Mouse (Mus musculus) lung, postnatal 0 days (tissue): ENCODE measurements around the gene Gaa. TPM values are rescaled to one million over a fixed set of nuclear protein-coding genes. Genes with fewer than 3 reads are reported as not detected.
A peak's percentile ranks its signal among the peaks of the same experiment; 100 is the strongest.

Source experiments
- ATAC-seq: fragments of 200-750 bp; cut with Nextera tagmentation; 2 replicates; pipeline ENCODE4 v1.8.0; 2017; ENCODE audit warnings: moderate library complexity
- DNase-seq: peaks from one replicate; pipeline ENCODE4 v3.0.0-alpha.2; 2016; ENCODE audit warnings: low spot score
- H3K27ac ChIP-seq: fragments of 300-500 bp; sonication (generic); 2 replicates; pipeline ENCODE4 v1.5.1; 2014; ENCODE audit warnings: antibody characterized with exemption, mild to moderate bottlenecking, low read length, mixed read lengths
- H3K27me3 ChIP-seq: fragments of 300-500 bp; sonication (generic); replicated peaks from 2 replicates; pipeline ENCODE4 v1.6.1; 2014; ENCODE audit warnings: low read length, mixed read lengths; ENCODE audit not compliant: insufficient read depth
- H3K36me3 ChIP-seq: fragments of 300-500 bp; sonication (generic); 2 replicates; pipeline ENCODE4 v1.6.1; 2014; ENCODE audit warnings: low read length, mixed read lengths; ENCODE audit not compliant: insufficient read depth
- H3K4me1 ChIP-seq: fragments of 300-500 bp; sonication (generic); 2 replicates; pipeline ENCODE4 v1.6.1; 2014; ENCODE audit warnings: antibody characterized with exemption, low read depth, low read length, mixed read lengths; ENCODE audit not compliant: insufficient read depth
- H3K4me2 ChIP-seq: fragments of 300-500 bp; sonication (generic); replicated peaks from 2 replicates; pipeline ENCODE4 v1.6.1; 2014; ENCODE audit warnings: low read depth, mild to moderate bottlenecking, low read length, moderate library complexity, mixed read lengths
- H3K4me3 ChIP-seq: fragments of 300-500 bp; sonication (generic); 2 replicates; pipeline ENCODE4 v1.5.1; 2014; ENCODE audit warnings: low read depth, low read length
- H3K9ac ChIP-seq: fragments of 300-500 bp; sonication (generic); replicated peaks from 2 replicates; pipeline ENCODE4 v1.6.1; 2014; ENCODE audit warnings: low read depth, mild to moderate bottlenecking
- H3K9me3 ChIP-seq: fragments of 300-500 bp; sonication (generic); 2 replicates; pipeline ENCODE4 v1.6.1; 2016; ENCODE audit warnings: low read length, mixed read lengths
- CTCF ChIP-seq: IDR thresholded peaks from 2 replicates; pipeline ENCODE4 v1.5.1; 2016; ENCODE audit warnings: antibody characterized with exemption, mild to moderate bottlenecking
- EP300 ChIP-seq: IDR thresholded peaks from 2 replicates; pipeline ENCODE4 v1.6.1; 2016; ENCODE audit warnings: antibody characterized with exemption, mild to moderate bottlenecking, control low read depth
- WGBS: fragments of 180-500 bp; shearing (Covaris S2); extraction: QIAGEN DNeasy Blood & Tissue Kit; methylation state at CpG from one replicate; pipeline ENCODE4 v1.1.7; 2014; 5-methylcytosine and 5-hydroxymethylcytosine counted together
- polyA plus RNA-seq: library from polyadenylated mRNA; unstranded; fragments of >200 nt; fragmentation: Nextera tagmentation; extraction: Ambion mirVana; gene quantifications from 2 replicates; pipeline ENCODE4 v1.2.1, GENCODE M21; 2015

Gene Gaa
- polyA plus RNA-seq, 1 experiment from 2014 or later, result 45.1 TPM

DNA sequence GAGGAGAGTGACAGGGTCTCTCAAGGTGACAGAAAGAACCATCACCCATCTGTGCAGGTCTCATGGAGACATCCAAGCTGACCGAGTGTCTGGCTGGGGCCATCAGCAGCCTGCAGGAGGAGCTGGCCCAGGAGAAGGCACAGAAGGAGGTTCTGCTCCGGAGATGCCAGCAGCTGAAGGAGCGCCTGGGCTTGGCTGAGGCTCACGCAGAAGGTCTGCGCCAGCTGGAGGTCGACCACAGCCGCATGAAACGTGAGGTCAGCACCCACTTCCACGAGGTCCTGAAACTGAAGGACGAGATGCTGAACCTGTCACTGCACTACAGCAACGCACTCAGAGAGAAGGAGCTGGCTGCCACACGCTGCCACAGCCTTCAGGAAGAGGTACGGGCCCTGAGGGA lies 54.8 kb downstream of the Gaa start:
- H3K4me2 ChIP-seq, result no peak overlapping the region
- ATAC-seq (no peak), DNase-seq (no peak)
- no peak overlapping the region for H3K4me3 ChIP-seq
- H3K9me3 ChIP-seq, result no peaks in the 10 kb centered on the region
- 62% methylated on average over 13 of the region's 13 CpGs for WGBS
- H3K36me3 ChIP-seq, result no peaks in the 10 kb centered on the region
- no peak overlapping the region for H3K27ac ChIP-seq
- H3K4me1 ChIP-seq, result no peaks in the 10 kb centered on the region
- no peak for TF ChIP-seq CTCF
- H3K9ac ChIP-seq, result no peak overlapping the region
- no peaks in the 10 kb centered on the region for H3K27me3 ChIP-seq

DNA sequence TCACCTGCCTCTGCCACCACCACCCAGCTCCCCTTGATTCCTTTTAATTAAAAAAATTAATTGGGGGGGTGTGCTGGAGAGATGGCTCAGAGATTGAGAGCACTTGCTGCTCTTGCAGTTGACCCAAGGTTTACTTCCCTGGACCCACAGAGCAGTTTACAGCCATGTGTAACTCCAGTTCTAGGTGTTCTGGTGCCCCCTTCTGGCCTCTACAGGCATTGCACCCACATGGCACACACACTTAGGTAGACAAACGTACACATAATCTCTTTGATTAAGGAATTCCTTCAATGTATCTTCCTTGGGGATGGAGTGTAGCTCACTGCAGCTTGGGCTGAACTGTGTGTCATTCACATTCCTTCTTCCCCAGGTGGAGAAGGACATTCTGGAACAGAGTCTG lies 57.4 kb downstream of the Gaa start:
- DNase-seq (no peak), ATAC-seq (no peak)
- Histone ChIP-seq H3K27me3 (no peaks in the 10 kb centered on the region), H3K9ac (no peak overlapping the region), H3K4me1 (no peaks in the 10 kb centered on the region), H3K4me3 (no peak overlapping the region), H3K4me2 (no peak overlapping the region), H3K27ac (no peak overlapping the region), H3K36me3 (no peaks in the 10 kb centered on the region), H3K9me3 (no peaks in the 10 kb centered on the region)
- WGBS, result 81% methylated on average over 1 of the region's 1 CpGs
- TF ChIP-seq EP300 (no peak), CTCF (peak; percentile 42)

DNA sequence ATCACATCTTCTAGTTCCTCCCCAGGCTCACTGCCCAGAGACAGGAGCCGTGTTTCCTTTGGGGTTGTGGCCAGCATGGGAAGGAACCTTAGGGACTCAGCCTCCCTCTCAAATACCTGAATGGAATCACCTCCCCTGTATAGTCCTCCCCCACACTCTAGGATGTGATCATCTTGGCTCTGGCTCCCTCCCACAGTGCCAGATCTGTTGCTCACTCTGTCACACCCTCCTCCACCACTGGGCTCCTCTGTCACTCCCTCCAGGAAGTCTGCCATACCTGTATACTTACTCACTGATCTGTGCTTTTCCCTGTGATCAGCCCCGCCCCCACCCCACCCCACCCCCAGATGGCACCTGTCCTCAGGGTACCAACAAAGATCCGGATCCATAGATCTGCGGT lies 62.9 kb downstream of the Gaa start:
- no peaks in the 10 kb centered on the region for H3K4me1 ChIP-seq
- H3K4me3 ChIP-seq, result no peak overlapping the region
- no peak overlapping the region for H3K27ac ChIP-seq
- DNase-seq (no peak), ATAC-seq (no peak)
- no peak overlapping the region for H3K9ac ChIP-seq
- TF ChIP-seq EP300, result no peak
- TF ChIP-seq CTCF, result no peak
- 57% methylated on average over 4 of the region's 4 CpGs for WGBS
- H3K27me3 ChIP-seq, result no peaks in the 10 kb centered on the region
- H3K4me2 ChIP-seq, result no peak overlapping the region
- no peaks in the 10 kb centered on the region for H3K9me3 ChIP-seq
- no peaks in the 10 kb centered on the region for H3K36me3 ChIP-seq

DNA sequence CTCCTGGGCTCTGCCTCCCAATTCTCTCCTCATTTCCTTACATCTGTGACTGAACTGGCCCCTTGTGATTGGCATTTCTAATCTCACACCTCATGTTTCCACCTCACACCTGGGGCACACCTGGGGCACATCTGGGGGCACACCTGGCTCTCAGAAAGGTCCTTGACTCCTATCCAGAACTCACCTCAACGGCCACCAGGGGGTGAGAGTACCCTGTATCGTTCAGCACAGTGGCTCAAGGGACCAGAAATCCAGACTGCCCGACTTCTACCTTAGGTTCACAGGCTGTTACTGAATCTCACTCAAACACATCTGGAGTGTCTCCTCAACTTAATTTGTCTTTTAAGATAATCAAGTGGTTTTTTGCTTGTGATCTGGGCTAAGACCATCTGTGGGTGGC lies 64.3 kb downstream of the Gaa start:
- Histone ChIP-seq H3K9me3 (no peaks in the 10 kb centered on the region), H3K27me3 (no peaks in the 10 kb centered on the region)
- 22% methylated on average over 3 of the region's 3 CpGs for WGBS

More for the DNA sequence above, 64.3 kb downstream of the Gaa start:
- H3K27ac ChIP-seq, result no peak overlapping the region
- H3K4me1 ChIP-seq, result no peaks in the 10 kb centered on the region
- no peak overlapping the region for H3K9ac ChIP-seq
- ATAC-seq (no peak), DNase-seq (no peak)
- TF ChIP-seq EP300 (no peak), CTCF (peak; percentile 31; the same call in 1 of the 2 replicates)
- no peak overlapping the region for H3K4me2 ChIP-seq
- no peak overlapping the region for H3K4me3 ChIP-seq
- no peaks in the 10 kb centered on the region for H3K36me3 ChIP-seq

Other genes with a start within 250 kb of the Gaa start
- 6.2 and 6.9 TPM in 2 replicates for gene Cbx2, start 244.9 kb upstream of the Gaa start, polyA plus RNA-seq
- 9.4 and 9.8 TPM in 2 replicates for gene Cbx8, start 226.9 kb upstream of the Gaa start, polyA plus RNA-seq
- gene Cbx4, start 181.7 kb upstream of the Gaa start, polyA plus RNA-seq, result 8.9 and 9.7 TPM in 2 replicates
- gene Tbc1d16, start 39.4 kb upstream of the Gaa start, polyA plus RNA-seq, result 11.9 and 12.9 TPM in 2 replicates
- gene Ccdc40, start 39.3 kb upstream of the Gaa start, polyA plus RNA-seq, result 6.1 and 6.3 TPM in 2 replicates
- gene Eif4a3, start 32.2 kb downstream of the Gaa start, polyA plus RNA-seq, result 187 and 207 TPM in 2 replicates
- gene Card14, start 39.9 kb downstream of the Gaa start, polyA plus RNA-seq, result 0.06 TPM in 1 of 2 replicates, not detected in the other
- 12.6 TPM in 2 replicates for gene Sgsh, start 87.6 kb downstream of the Gaa start, polyA plus RNA-seq
- 11.6 and 12.0 TPM in 2 replicates for gene Slc26a11, start 87.7 kb downstream of the Gaa start, polyA plus RNA-seq
- gene Rnf213, start 125.2 kb downstream of the Gaa start, polyA plus RNA-seq, result 8.2 and 9.7 TPM in 2 replicates
- 10.2 and 10.3 TPM in 2 replicates for gene Endov, start 223.5 kb downstream of the Gaa start, polyA plus RNA-seq